Mouse (Mus musculus) ES-E14 (cell line): ENCODE measurements around the gene Akr1c13. TPM values are rescaled to one million over a fixed set of nuclear protein-coding genes. Genes with fewer than 3 reads are reported as not detected.
A peak's percentile ranks its signal among the peaks of the same experiment; 100 is the strongest.

Experiments
- DNase-seq: peaks from one replicate; pipeline ENCODE4 v3.0.0-alpha.2; 2013; ENCODE audit warnings: low read depth, low spot score
- H3K27ac ChIP-seq: 2 replicates; pipeline ENCODE4 v1.5.1; 2012; ENCODE audit warnings: low read depth, mild to moderate bottlenecking, low read length, moderate library complexity, mixed read lengths; ENCODE audit not compliant: poor library complexity, insufficient read depth, severe bottlenecking
- H3K36me3 ChIP-seq: 2 replicates; pipeline ENCODE4 v1.6.1; 2012; ENCODE audit warnings: mild to moderate bottlenecking, low read length, moderate library complexity, mixed read lengths; ENCODE audit not compliant: control insufficient read depth, poor library complexity, insufficient read depth, severe bottlenecking
- H3K4me1 ChIP-seq, 2 experiments: fragments of 150-350 bp in 1 of 2; sonication (generic) in 1 of 2; 2 replicates each; pipeline ENCODE4 v1.6.1; 2012; ENCODE audit warnings: low read length in 2 of 2, mild to moderate bottlenecking in 1 of 2, mixed read lengths in 1 of 2; ENCODE audit not compliant: control insufficient read depth in 2 of 2, insufficient read depth in 2 of 2, poor library complexity in 1 of 2
- H3K4me3 ChIP-seq, 2 experiments: fragments of 150-350 bp in 1 of 2; sonication (generic) in 1 of 2; 2 replicates each; pipeline ENCODE4 v1.5.1; 2012; ENCODE audit warnings: low read length in 2 of 2, low read depth in 1 of 2, mild to moderate bottlenecking in 1 of 2, mixed read lengths in 1 of 2; ENCODE audit not compliant: insufficient read depth in 1 of 2, poor library complexity in 1 of 2, severe bottlenecking in 1 of 2
- H3K9ac ChIP-seq: 2 replicates; pipeline ENCODE4 v1.6.1; 2012; ENCODE audit warnings: low read depth, mild to moderate bottlenecking, low read length, mixed read lengths; ENCODE audit not compliant: poor library complexity, insufficient read depth, severe bottlenecking
- H3K9me3 ChIP-seq: fragments of 150-350 bp; sonication (generic); 2 replicates; pipeline ENCODE4 v1.6.1; 2012; ENCODE audit warnings: low read depth, mild to moderate bottlenecking, low read length; ENCODE audit not compliant: control insufficient read depth, insufficient read depth
- CHD2 ChIP-seq: IDR thresholded peaks from 2 replicates; pipeline ENCODE4 v1.6.1; 2014; ENCODE audit warnings: mild to moderate bottlenecking, low read depth, low read length, inconsistent platforms
- HCFC1 ChIP-seq: IDR thresholded peaks from 2 replicates; pipeline ENCODE4 v1.6.1; 2012; ENCODE audit warnings: low read length, inconsistent platforms, borderline replicate concordance; ENCODE audit not compliant: insufficient read depth
- MAFK ChIP-seq: IDR thresholded peaks from 2 replicates; pipeline ENCODE4 v1.6.1; 2014; ENCODE audit warnings: mild to moderate bottlenecking, low read depth, low read length, inconsistent platforms; ENCODE audit not compliant: insufficient read depth
- ZC3H11A ChIP-seq: IDR thresholded peaks from 2 replicates; pipeline ENCODE4 v1.6.1; 2012; ENCODE audit warnings: low read depth, mild to moderate bottlenecking, inconsistent platforms, low read length, borderline replicate concordance
- ZNF384 ChIP-seq: IDR thresholded peaks from 2 replicates; pipeline ENCODE4 v1.6.1; 2012; ENCODE audit warnings: low read depth, low read length, inconsistent platforms
- in situ Hi-C, 2 experiments: fragments of 600-800 bp; cut with MboI; formaldehyde crosslinking; loops; one replicate each; pipeline ENCODE4 v1.15.1; 2025; ENCODE audit warnings: low sequenced_read_pairs in 2 of 2, inconsistent platforms in 1 of 2; ENCODE audit not compliant: unreplicated experiment in 2 of 2
- total RNA-seq: library from RNA; depleted of rRNA; stranded (reverse); fragments of 300-350 nt; gene quantifications from 2 replicates; pipeline ENCODE4 v1.2.3, GENCODE M21; 2012; rRNA removed

The Akr1c13 gene
- total RNA-seq, 1 experiment = 2.2 TPM

GRCm38 (mm10) chr13:4233536-4234172 is 42.7 kb downstream of the Akr1c13 start:
- in situ Hi-C loops = no loop called here
- no peak for DNase-seq
- Histone ChIP-seq H3K4me1 (no peaks in the 10 kb centered on the region), H3K9me3 (no peaks in the 10 kb centered on the region), H3K9ac (no peak overlapping the region), H3K36me3 (no peaks in the 10 kb centered on the region), H3K4me3 (no peak overlapping the region), H3K27ac (no peak overlapping the region)
- no peak for TF ChIP-seq ZNF384
- TF ChIP-seq MAFK = no peak
- no peak for TF ChIP-seq HCFC1
- TF ChIP-seq ZC3H11A = no peak
- TF ChIP-seq CHD2 = no peak

DNA sequence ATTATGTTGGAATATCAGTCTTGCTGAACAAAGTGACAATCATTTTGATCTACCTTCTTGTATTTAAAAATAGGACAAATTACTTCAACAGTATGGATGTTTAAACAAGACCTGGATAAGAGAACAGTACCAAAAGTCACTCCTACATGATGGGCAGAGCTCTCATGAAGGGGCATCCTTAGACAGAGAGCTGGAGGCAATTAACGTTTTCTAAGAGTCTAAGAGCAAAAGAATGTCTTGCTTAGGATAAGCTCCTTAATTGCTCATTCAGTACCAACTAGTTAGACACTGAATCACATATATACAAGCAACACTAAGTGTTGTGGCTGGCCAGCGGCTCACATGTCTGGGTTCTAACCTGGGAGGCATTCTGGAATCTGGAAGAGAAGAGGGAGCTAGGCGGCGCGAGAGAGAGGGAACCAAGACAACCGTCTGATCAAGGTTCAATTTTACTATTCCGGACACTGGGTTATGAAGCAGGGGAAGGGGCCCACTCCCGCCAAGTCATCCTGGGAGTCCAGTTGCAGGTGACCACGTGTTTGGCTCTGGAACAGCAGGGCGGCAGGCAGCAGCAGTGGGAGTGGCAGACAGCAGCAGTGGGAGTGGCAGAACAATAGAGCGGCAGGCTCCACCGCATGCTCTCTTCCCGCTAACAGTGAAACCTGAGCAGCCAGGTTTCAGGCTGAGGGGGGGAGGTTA is 54.1 kb downstream of the Akr1c13 start:
- H3K27ac ChIP-seq = peak overlapping the region; percentile 70; the same call in 1 of the 2 replicates
- TF ChIP-seq MAFK = 0 out of 2 replicates have a peak, but pooled peaks have one; percentile 17
- TF ChIP-seq CHD2 = no peak
- in situ Hi-C loops = no loop called here
- H3K4me3 ChIP-seq = no peak overlapping the region; a peak in 1 of 4 replicates
- peaks cover 9 to 10% of the 10 kb centered on the region in 2 experiments for H3K4me1 ChIP-seq
- H3K9me3 ChIP-seq = no peaks in the 10 kb centered on the region
- peak; percentile 43 for DNase-seq
- H3K36me3 ChIP-seq = no peaks in the 10 kb centered on the region
- peak overlapping the region; percentile 64; the same call in 1 of the 2 replicates for H3K9ac ChIP-seq

DNA sequence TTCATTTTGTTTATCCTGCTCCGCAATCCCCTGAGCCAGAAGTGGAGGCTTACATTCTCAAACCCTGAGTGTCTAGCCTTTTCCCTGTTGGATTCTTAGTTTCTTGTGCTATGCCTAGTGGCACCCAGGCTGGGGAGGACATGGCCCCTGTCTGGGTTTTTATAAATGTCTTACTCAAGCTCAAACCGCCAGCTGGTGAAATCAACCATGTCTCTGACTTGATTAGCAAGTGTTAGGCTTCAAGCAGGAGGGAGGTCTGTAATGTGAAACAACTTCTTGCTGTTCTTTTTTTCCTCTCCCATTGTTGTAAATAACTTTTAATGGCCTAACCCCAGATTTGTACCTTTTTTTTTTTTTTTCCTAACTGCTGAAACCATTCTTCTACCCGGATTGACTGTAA is 58.4 kb downstream of the Akr1c13 start:
- H3K27ac ChIP-seq = no peak overlapping the region
- peaks cover 9 to 10% of the 10 kb centered on the region in 2 experiments for H3K4me1 ChIP-seq
- DNase-seq = no peak
- no peak overlapping the region for H3K9ac ChIP-seq
- in situ Hi-C loops = no loop called here
- H3K4me3 ChIP-seq = 0 out of 4 replicates have a peak overlapping the region, but pooled peaks of 1 of the 2 experiments have one; percentile 24
- no peaks in the 10 kb centered on the region for H3K9me3 ChIP-seq
- TF ChIP-seq ZC3H11A = no peak
- peak; percentile 60 for TF ChIP-seq ZNF384
- no peaks in the 10 kb centered on the region for H3K36me3 ChIP-seq

Other genes starting within 250 kb of the Akr1c13 start
- gene Ucn3, start 245.8 kb upstream of the Akr1c13 start, total RNA-seq = not detected in 2 replicates
- gene Akr1c14, start 142.1 kb upstream of the Akr1c13 start, total RNA-seq = 0.40 TPM in 1 of 2 replicates, not detected in the other
- 1.1 TPM in 1 of 2 replicates, not detected in the other for gene Akr1c18, start 40.5 kb upstream of the Akr1c13 start, total RNA-seq
- 0.11 TPM in 1 of 2 replicates, not detected in the other for gene Akr1c19, start 37.5 kb downstream of the Akr1c13 start, total RNA-seq
- gene Akr1c12, start 88.3 kb downstream of the Akr1c13 start, total RNA-seq = 0.76 TPM in 1 of 2 replicates, not detected in the other
- gene Akr1c6, start 243.2 kb downstream of the Akr1c13 start, total RNA-seq = not detected in 2 replicates